Comparison of ENCODE assay signal across 8 mouse cellular contexts in genomic region chr7:141394771-141395170, GRCm38 (mm10). TPM values are rescaled to one million over a fixed set of nuclear protein-coding genes. Genes with fewer than 3 reads are reported as not detected.
A peak's percentile ranks its signal among the peaks of the same experiment; 100 is the strongest.
DNase-seq lines count a peak whose midpoint lies in the region; ATAC-seq and TF ChIP-seq lines count a peak whose summit lies in the region.

No protein-coding gene starts in this region.

- TF ChIP-seq POLR2A in bone marrow, adult 2 months (IDR thresholded peaks at IDR 0.05; ENCODE audit: borderline replicate concordance, control insufficient read depth, low read depth, low read length): no peak

- no peak overlapping the region for H3K4me2 ChIP-seq in hindbrain, embryonic 11.5 days (replicated peaks; ENCODE audit: low read depth, low read length)
- no peak overlapping the region for H3K4me2 ChIP-seq in hindbrain, embryonic 12.5 days (replicated peaks)

- no peak overlapping the region for H3K27ac ChIP-seq in hindbrain, embryonic 11.5 days (ENCODE audit: low read depth, low read length)
- H3K27ac ChIP-seq in hindbrain, embryonic 12.5 days: no peak overlapping the region
- H3K27ac ChIP-seq in bone marrow, adult 2 months (ENCODE audit: control insufficient read depth, insufficient read depth, low read depth, low read length, poor library complexity): no peak overlapping the region

- H3K9me3 ChIP-seq in hindbrain, embryonic 11.5 days (ENCODE audit: control insufficient read depth, low read length): no peaks in the 10 kb centered on the region
- no peaks in the 10 kb centered on the region for H3K9me3 ChIP-seq in hindbrain, embryonic 12.5 days (replicated peaks)
- no peaks in the 10 kb centered on the region for H3K9me3 ChIP-seq in E14TG2a.4 (ENCODE audit: low read length)

- H3K36me3 ChIP-seq in hindbrain, embryonic 11.5 days (ENCODE audit: control insufficient read depth, insufficient read depth, low read length): peaks cover 2% of the 10 kb centered on the region; the same call in 1 of the 2 replicates
- H3K36me3 ChIP-seq in hindbrain, embryonic 12.5 days: peaks cover 36% of the 10 kb centered on the region
- peaks cover 48% of the 10 kb centered on the region for H3K36me3 ChIP-seq in E14TG2a.4 (ENCODE audit: insufficient read depth, low read length)

- intact Hi-C loops in left cerebral cortex, postnatal 14 days (cut with DNase I): no loop called here

- H3K4me1 ChIP-seq in hindbrain, embryonic 11.5 days (replicated peaks; ENCODE audit: control insufficient read depth, insufficient read depth, low read length): 0 out of 2 replicates have a peak, but pooled peaks cover 6% of the 10 kb centered on the region
- peaks cover 12% of the 10 kb centered on the region for H3K4me1 ChIP-seq in hindbrain, embryonic 12.5 days
- H3K4me1 ChIP-seq in E14TG2a.4 (replicated peaks; ENCODE audit: low read depth, low read length): peaks cover 54% of the 10 kb centered on the region
- H3K4me1 ChIP-seq in bone marrow, adult 2 months (ENCODE audit: control insufficient read depth, insufficient read depth, low read length): no peaks in the 10 kb centered on the region; the same call in 1 of the 2 replicates

- H3K9ac ChIP-seq in hindbrain, embryonic 11.5 days (ENCODE audit: low read depth, low read length): no peak overlapping the region
- H3K9ac ChIP-seq in hindbrain, embryonic 12.5 days: no peak overlapping the region

- no peak overlapping the region for H3K4me3 ChIP-seq in hindbrain, embryonic 11.5 days (ENCODE audit: low read depth, low read length)
- no peak overlapping the region for H3K4me3 ChIP-seq in hindbrain, embryonic 12.5 days
- no peak overlapping the region for H3K4me3 ChIP-seq in E14TG2a.4 (replicated peaks; ENCODE audit: low read length)
- H3K4me3 ChIP-seq in bone marrow, adult 2 months (replicated peaks; ENCODE audit: control insufficient read depth, low read depth, low read length): no peak overlapping the region

- no peak for ATAC-seq in hindbrain, embryonic 11.5 days (ENCODE audit: low FRiP score)
- no peak for ATAC-seq in hindbrain, embryonic 12.5 days (ENCODE audit: low FRiP score)
- ATAC-seq in erythroid progenitor cell, adult 5-6 weeks (replicated peaks; ENCODE audit: low FRiP score, poor library complexity, severe bottlenecking): 0 out of 2 replicates have a peak, but pooled peaks have one; percentile 21

- 14% methylated on average over 6 of the region's 6 CpGs for WGBS in hindbrain, embryonic 11.5 days
- WGBS in hindbrain, embryonic 12.5 days: 19% methylated on average over 6 of the region's 6 CpGs
- WGBS in bone marrow, adult 2 months: 18% methylated on average over 6 of the region's 6 CpGs

- no peaks in the 10 kb centered on the region for H3K27me3 ChIP-seq in hindbrain, embryonic 11.5 days (ENCODE audit: control insufficient read depth, insufficient read depth, low read length)
- H3K27me3 ChIP-seq in hindbrain, embryonic 12.5 days: no peaks in the 10 kb centered on the region; the same call in 1 of the 2 replicates
- no peaks in the 10 kb centered on the region for H3K27me3 ChIP-seq in E14TG2a.4 (ENCODE audit: insufficient read depth, low read length)

- DNase-seq in hindbrain, embryonic 11.5 days (ENCODE audit: low spot score): peak; percentile 83
- peak; percentile 51 to 82 for DNase-seq in left cerebral cortex, postnatal 14 days (ENCODE audit: low spot score in 2 of 2)
- peak; percentile 52 to 69 for DNase-seq in monocyte, adult 2 months (ENCODE audit: low read depth in 1 of 2, low spot score in 2 of 2)
- peak; percentile 83 for DNase-seq in thymus, postnatal 0 days (ENCODE audit: low spot score)

- peak; percentile 97 for TF ChIP-seq CTCF in E14TG2a.4 (conservative IDR thresholded peaks at IDR 0.05; ENCODE audit: low read length)
- peak; percentile 88 for TF ChIP-seq CTCF in bone marrow, adult 2 months (IDR thresholded peaks at IDR 0.05; ENCODE audit: control insufficient read depth, insufficient read depth, low read length)

RNA-seq across cellular contexts. Expression of gene Taldo1, which starts 2.8 kb away (rescaled TPM):
- polyA plus RNA-seq in hindbrain, embryonic 11.5 days (2014; fragmentation: Nextera tagmentation; extraction: Ambion mirVana): 389 and 395 TPM in 2 replicates
- polyA plus RNA-seq in hindbrain, embryonic 12.5 days (2016; fragmentation: Nextera tagmentation; extraction: Ambion mirVana): 352 and 355 TPM in 2 replicates
- polyA plus RNA-seq in bone marrow, adult 2 months (2011; ENCODE audit: insufficient read depth, insufficient read length, low replicate concordance, missing spikeins): 324 and 522 TPM in 2 replicates
- 108 and 138 TPM in 2 replicates for total RNA-seq in erythroid progenitor cell, adult 5-6 weeks (2015; ENCODE audit: low replicate concordance)
- total RNA-seq in erythroid progenitor cell, adult 5-6 weeks (2017; ENCODE audit: low replicate concordance): 354 and 496 TPM in 2 replicates
- 100 to 1,000 TPM; 102 to 119 TPM for total RNA-seq in left cerebral cortex, postnatal 14 days (2021)
- 379 and 423 TPM in 2 replicates for polyA plus RNA-seq in thymus, postnatal 0 days (2015; fragmentation: Nextera tagmentation; extraction: Ambion mirVana)

RNA-seq across cellular contexts. Expression of gene Gatd1, which starts 19.2 kb away (rescaled TPM):
- polyA plus RNA-seq in hindbrain, embryonic 11.5 days (2014; fragmentation: Nextera tagmentation; extraction: Ambion mirVana): 43.3 and 48.1 TPM in 2 replicates
- 52.2 and 54.1 TPM in 2 replicates for polyA plus RNA-seq in hindbrain, embryonic 12.5 days (2016; fragmentation: Nextera tagmentation; extraction: Ambion mirVana)
- 26.2 and 33.6 TPM in 2 replicates for polyA plus RNA-seq in bone marrow, adult 2 months (2011; ENCODE audit: insufficient read depth, insufficient read length, low replicate concordance, missing spikeins)
- total RNA-seq in erythroid progenitor cell, adult 5-6 weeks (2015; ENCODE audit: low replicate concordance): 3.4 and 14.4 TPM in 2 replicates
- total RNA-seq in erythroid progenitor cell, adult 5-6 weeks (2017; ENCODE audit: low replicate concordance): 4.4 and 9.2 TPM in 2 replicates
- total RNA-seq in left cerebral cortex, postnatal 14 days (2021): 10 to 100 TPM; 36.0 to 42.6 TPM
- polyA plus RNA-seq in thymus, postnatal 0 days (2015; fragmentation: Nextera tagmentation; extraction: Ambion mirVana): 52.1 and 53.8 TPM in 2 replicates

RNA-seq across cellular contexts. Expression of gene Cend1, which starts 34.5 kb away (rescaled TPM):
- 6.8 and 7.2 TPM in 2 replicates for polyA plus RNA-seq in hindbrain, embryonic 11.5 days (2014; fragmentation: Nextera tagmentation; extraction: Ambion mirVana)
- polyA plus RNA-seq in hindbrain, embryonic 12.5 days (2016; fragmentation: Nextera tagmentation; extraction: Ambion mirVana): 27.9 and 30.9 TPM in 2 replicates
- 3.4 TPM in 1 of 2 replicates, not detected in the other for polyA plus RNA-seq in bone marrow, adult 2 months (2011; ENCODE audit: insufficient read depth, insufficient read length, low replicate concordance, missing spikeins)
- not detected in 2 replicates for total RNA-seq in erythroid progenitor cell, adult 5-6 weeks (2015; ENCODE audit: low replicate concordance)
- not detected in 2 replicates for total RNA-seq in erythroid progenitor cell, adult 5-6 weeks (2017; ENCODE audit: low replicate concordance)
- 100 to 1,000 TPM; 338 to 362 TPM for total RNA-seq in left cerebral cortex, postnatal 14 days (2021)
- polyA plus RNA-seq in thymus, postnatal 0 days (2015; fragmentation: Nextera tagmentation; extraction: Ambion mirVana): 0.24 and 0.26 TPM in 2 replicates

RNA-seq across cellular contexts. Expression of gene Slc25a22, which starts 42.9 kb away (rescaled TPM):
- polyA plus RNA-seq in hindbrain, embryonic 11.5 days (2014; fragmentation: Nextera tagmentation; extraction: Ambion mirVana): 33.9 and 36.6 TPM in 2 replicates
- 54.8 and 62.1 TPM in 2 replicates for polyA plus RNA-seq in hindbrain, embryonic 12.5 days (2016; fragmentation: Nextera tagmentation; extraction: Ambion mirVana)
- 18.1 and 30.3 TPM in 2 replicates for polyA plus RNA-seq in bone marrow, adult 2 months (2011; ENCODE audit: insufficient read depth, insufficient read length, low replicate concordance, missing spikeins)
- total RNA-seq in erythroid progenitor cell, adult 5-6 weeks (2015; ENCODE audit: low replicate concordance): 28.5 and 37.3 TPM in 2 replicates
- total RNA-seq in erythroid progenitor cell, adult 5-6 weeks (2017; ENCODE audit: low replicate concordance): 1.4 and 7.1 TPM in 2 replicates
- 100 to 1,000 TPM; 331 to 339 TPM for total RNA-seq in left cerebral cortex, postnatal 14 days (2021)
- polyA plus RNA-seq in thymus, postnatal 0 days (2015; fragmentation: Nextera tagmentation; extraction: Ambion mirVana): 19.0 and 19.1 TPM in 2 replicates

RNA-seq across cellular contexts. Expression of gene Pidd1, which starts 49.1 kb away (rescaled TPM):
- 8.3 and 8.6 TPM in 2 replicates for polyA plus RNA-seq in hindbrain, embryonic 11.5 days (2014; fragmentation: Nextera tagmentation; extraction: Ambion mirVana)
- polyA plus RNA-seq in hindbrain, embryonic 12.5 days (2016; fragmentation: Nextera tagmentation; extraction: Ambion mirVana): 10.8 and 11.6 TPM in 2 replicates
- 19.4 and 39.6 TPM in 2 replicates for polyA plus RNA-seq in bone marrow, adult 2 months (2011; ENCODE audit: insufficient read depth, insufficient read length, low replicate concordance, missing spikeins)
- total RNA-seq in erythroid progenitor cell, adult 5-6 weeks (2015; ENCODE audit: low replicate concordance): 34.2 and 34.4 TPM in 2 replicates
- total RNA-seq in erythroid progenitor cell, adult 5-6 weeks (2017; ENCODE audit: low replicate concordance): 14.0 and 19.1 TPM in 2 replicates
- 1 to 10 TPM; 1.2 to 2.4 TPM for total RNA-seq in left cerebral cortex, postnatal 14 days (2021)
- 13.2 and 14.2 TPM in 2 replicates for polyA plus RNA-seq in thymus, postnatal 0 days (2015; fragmentation: Nextera tagmentation; extraction: Ambion mirVana)
